ENCODE assay signal across 8 mouse cellular contexts in the genomic region with DNA sequence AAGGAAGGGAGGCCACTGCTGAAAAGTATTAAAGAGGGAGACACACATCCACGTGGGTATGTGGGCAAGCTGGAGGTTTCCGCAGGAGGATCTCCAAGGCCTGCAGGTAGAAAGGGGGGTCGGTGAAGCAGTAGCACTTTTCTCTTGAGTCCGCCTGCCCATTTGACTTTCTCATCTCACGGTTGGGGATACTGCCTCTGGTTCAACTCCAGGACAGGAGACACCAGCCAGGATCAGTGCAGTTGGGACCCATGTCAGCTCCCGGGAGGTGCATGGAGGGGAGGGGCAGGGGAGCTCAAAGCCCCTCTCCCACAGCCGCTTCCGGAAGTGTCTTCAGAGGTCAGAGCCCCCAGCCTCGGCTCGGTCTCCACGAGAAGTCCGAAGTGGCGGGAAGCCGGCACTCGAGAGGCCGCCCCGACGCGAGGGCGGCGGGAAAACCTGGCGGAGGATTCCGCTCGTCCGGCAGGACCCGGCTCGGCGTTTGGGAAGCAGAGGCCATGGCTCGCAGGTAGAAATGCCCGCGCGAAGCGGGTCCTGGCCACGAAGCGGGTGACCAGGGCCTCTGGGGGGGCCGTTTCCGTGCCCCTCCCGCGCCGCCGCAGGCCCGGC. TPM values are rescaled to one million over a fixed set of nuclear protein-coding genes. Genes with fewer than 3 reads are reported as not detected.
DNase-seq lines count a peak whose midpoint lies in the region; ATAC-seq lines count a peak whose summit lies in the region.

No protein-coding gene starts in this region.

- DNase-seq in adrenal gland, postnatal 14 days: peak; percentile 78
- no peak for DNase-seq in adrenal gland, adult 8-10 months
- peak; percentile 77 for DNase-seq in 3134 (ENCODE audit: extremely low read depth, insufficient read length, low spot score)
- peak; percentile 40 for DNase-seq in c-Kit-positive CD71-positive TER-119-negative erythroid progenitor cells, embryonic 14.5 days (ENCODE audit: low read depth)
- peak; percentile 17 to 23 for DNase-seq in frontal cortex, postnatal 25 days (ENCODE audit: low spot score in 2 of 2)
- DNase-seq in layer of hippocampus, adult 8-10 months (ENCODE audit: low spot score in 2 of 2): peak; percentile 19 to 26
- DNase-seq in right cerebral cortex, postnatal 36 days (ENCODE audit: low spot score in 2 of 2): peak; percentile 8 to 15

- ATAC-seq in megakaryocyte progenitor cell, adult 5-6 weeks (replicated peaks; ENCODE audit: poor library complexity): peak; percentile 43

RNA-seq across cellular contexts. Expression of gene Cul1, which starts 0.4 kb away (rescaled TPM):
- total RNA-seq in adrenal gland, postnatal 14 days (2021): 96.4 and 97.4 TPM in 2 replicates
- total RNA-seq in adrenal gland, adult 8-10 months (2022): 100 to 1,000 TPM in 3 of 4 experiments, 10 to 100 TPM in 1; 94.2 to 119 (median 109) TPM
- total RNA-seq in layer of hippocampus, adult 8-10 months (2022): 100 to 1,000 TPM; 103 to 120 (median 110) TPM
- 193 and 214 TPM in 2 replicates for total RNA-seq in megakaryocyte progenitor cell, adult 5-6 weeks (2015)
- total RNA-seq in megakaryocyte progenitor cell, adult 5-6 weeks (2017): 122 and 139 TPM in 2 replicates
